Mouse (Mus musculus) skeletal muscle tissue, adult 2 months (tissue): Measurements from ENCODE around the gene Gm7137.
"Not testable (repeated sequence)": the region's sequence is repeated elsewhere in the genome, so short reads cannot be mapped to it uniquely, and the experiment has no call there.

ENCODE experiments used
- DNase-seq: peaks from one replicate; pipeline ENCODE4 v3.0.0-alpha.2; 2012; ENCODE audit warnings: low read depth, low spot score

Gene Gm7137

GRCm38 (mm10) chr10:77787876-77788275, at the start of gene Gm7137:
Gene Gm7137 (minus strand): TSS chr10:77788200.
- not testable (repeated sequence) for DNase-seq

DNA sequence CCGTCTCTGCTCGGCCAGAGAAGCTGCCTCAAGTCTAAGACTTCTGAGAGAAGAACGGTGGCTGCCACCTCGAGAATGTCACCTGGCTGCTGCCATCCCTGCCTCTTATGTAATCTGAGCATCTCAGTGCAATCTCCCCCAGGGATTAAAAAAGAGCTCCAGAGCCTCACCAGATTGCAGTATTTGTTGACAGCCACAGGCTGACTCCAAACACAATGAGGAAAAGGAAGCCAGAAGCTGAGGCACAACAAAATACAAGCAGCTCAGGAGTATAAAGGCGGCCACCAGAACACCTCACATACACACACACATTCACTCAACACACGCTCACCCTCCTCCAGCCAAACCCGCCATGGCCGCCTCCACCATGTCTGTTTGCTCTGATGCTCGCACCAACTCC, 47.6 kb upstream of the Gm7137 start, which contains the start of gene Krtap10-10:
Gene Krtap10-10, plus strand, starts transcription at position 301 of the 400 bp plus-strand sequence.
- no peak for DNase-seq

GRCm38 (mm10) chr10:77826951-77827350, 39.0 kb upstream of the Gm7137 start, which contains the start of gene Krtap10-4:
Gene Krtap10-4 (minus strand): TSS chr10:77827095.
- no peak for DNase-seq

- no peak for DNase-seq
Observed at GRCm38 (mm10) chr10:77819203-77819602, 31.2 kb upstream of the Gm7137 start.

DNA sequence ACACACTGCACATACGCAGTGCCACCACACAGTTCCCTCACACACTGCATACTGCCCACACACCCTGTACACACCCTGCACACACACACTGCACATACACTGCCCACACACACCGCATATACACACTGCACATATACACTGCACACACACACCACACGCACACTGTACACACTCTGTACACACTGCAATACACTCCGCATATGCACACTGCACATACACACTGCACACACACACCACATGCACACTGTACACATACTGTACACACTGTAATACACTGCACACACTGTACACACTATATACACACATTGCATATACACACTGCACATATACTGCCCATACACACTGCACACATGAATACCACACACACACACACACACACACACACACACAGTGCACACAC, 30.5 kb upstream of the Gm7137 start:
- no peak for DNase-seq

- DNase-seq, result no peak
Observed at GRCm38 (mm10) chr10:77815514-77815913, 27.5 kb upstream of the Gm7137 start.

DNA sequence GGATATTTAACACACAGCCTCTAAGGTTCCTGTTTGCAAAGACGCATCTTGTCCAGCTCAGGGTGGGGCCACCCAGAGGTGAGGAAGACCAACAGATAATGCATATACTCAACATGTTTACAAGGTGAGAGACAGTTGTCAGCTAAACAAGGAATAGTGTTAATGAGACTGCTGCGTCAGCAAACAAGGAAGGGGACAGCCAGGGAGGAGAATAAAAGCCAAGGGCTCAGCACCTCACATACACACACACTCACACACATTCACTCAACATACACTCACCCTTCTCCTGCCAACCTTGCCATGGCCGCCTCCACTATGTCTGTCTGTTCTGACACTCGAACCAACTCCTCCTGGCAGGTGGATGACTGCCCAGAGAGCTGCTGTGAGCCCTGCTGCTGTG, 26.4 kb upstream of the Gm7137 start, which contains the start of gene Gm2696:
Gene Gm2696, plus strand, starts transcription at position 301 of the 400 bp plus-strand sequence.
- DNase-seq, result no peak

DNA sequence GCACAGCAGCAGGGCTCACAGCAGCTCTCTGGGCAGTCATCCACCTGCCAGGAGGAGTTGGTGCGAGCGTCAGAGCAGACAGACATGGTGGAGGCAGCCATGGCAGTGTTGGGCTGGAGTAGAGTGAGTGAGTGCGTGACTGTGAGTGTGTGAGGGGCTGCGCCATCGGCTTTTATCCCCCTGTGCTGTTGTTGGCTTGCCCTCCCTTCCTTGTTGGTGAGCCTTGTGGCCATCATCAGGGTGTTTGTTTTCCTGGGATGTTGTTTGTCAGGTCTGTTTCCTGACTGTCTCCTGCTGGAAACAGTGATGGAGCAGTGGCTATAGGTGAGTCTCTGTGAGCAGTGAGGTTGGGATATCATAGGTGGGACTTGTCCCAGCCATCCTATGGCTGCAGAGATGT, 23.7 kb upstream of the Gm7137 start, which contains the start of gene Gm9507:
Gene Gm9507, minus strand, starts transcription at position 101 of the 400 bp plus-strand sequence.
- no peak for DNase-seq

- DNase-seq, result no peak
Observed at GRCm38 (mm10) chr10:77804095-77804494, 16.1 kb upstream of the Gm7137 start.

- no peak for DNase-seq
Observed at GRCm38 (mm10) chr10:77798921-77799508, 11.0 kb upstream of the Gm7137 start, which contains the start of gene Gm19668. Gene Gm19668 (minus strand): TSS chr10:77799133.

- DNase-seq, result not testable (repeated sequence)
Observed at GRCm38 (mm10) chr10:77798164-77798920, 10.3 kb upstream of the Gm7137 start.

- DNase-seq, result no peak
Observed at GRCm38 (mm10) chr10:77797677-77798076, 9.7 kb upstream of the Gm7137 start.

DNA sequence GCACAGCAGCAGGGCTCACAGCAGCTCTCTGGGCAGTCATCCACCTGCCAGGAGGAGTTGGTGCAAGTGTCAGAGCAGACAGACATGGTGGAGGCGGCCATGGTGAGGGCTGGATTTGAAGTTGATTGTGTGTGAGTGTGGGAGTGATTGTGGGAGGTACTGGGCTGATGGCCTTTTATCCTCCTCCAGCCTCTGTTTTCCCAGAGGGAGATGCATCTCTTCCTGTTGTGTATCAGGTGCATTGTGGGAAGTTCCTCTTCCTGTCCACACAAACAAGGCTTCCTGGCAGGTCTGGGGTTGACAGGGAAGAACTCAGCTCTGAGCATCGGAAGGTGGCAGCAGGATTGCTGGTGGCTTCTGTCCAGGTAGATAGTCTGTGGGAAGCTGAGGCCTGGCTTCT, 7.0 kb upstream of the Gm7137 start, which contains the start of gene Gm9639:
Gene Gm9639, minus strand, starts transcription at position 101 of the 400 bp plus-strand sequence.
- no peak for DNase-seq

GRCm38 (mm10) chr10:77788621-77789020, 621 bp upstream of the Gm7137 start:
- DNase-seq, result no peak

- not testable (repeated sequence) for DNase-seq
Observed at GRCm38 (mm10) chr10:77783396-77783795, 4.6 kb downstream of the Gm7137 start.

DNA sequence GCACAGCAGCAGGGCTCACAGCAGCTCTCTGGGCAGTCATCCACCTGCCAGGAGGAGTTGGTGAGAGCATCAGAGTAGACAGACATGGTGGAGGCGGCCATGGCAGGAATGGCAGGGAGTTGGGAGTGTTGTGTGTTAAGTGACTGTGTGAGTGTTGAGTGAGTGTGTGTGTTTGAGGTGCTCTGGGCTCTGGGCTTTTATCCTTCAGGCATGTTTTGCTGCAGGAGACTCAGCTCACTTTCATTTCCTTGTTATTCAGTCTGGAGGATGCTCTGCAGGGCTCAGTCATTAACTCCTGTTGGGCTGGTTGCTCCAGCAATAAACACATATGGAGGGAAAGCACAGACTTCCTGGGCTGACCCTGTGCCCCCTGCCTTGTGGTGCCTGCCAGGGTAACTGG, 5.6 kb downstream of the Gm7137 start, which contains the start of gene Gm3250:
Gene Gm3250, minus strand, starts transcription at position 101 of the 400 bp plus-strand sequence.
- not testable (repeated sequence) for DNase-seq

DNA sequence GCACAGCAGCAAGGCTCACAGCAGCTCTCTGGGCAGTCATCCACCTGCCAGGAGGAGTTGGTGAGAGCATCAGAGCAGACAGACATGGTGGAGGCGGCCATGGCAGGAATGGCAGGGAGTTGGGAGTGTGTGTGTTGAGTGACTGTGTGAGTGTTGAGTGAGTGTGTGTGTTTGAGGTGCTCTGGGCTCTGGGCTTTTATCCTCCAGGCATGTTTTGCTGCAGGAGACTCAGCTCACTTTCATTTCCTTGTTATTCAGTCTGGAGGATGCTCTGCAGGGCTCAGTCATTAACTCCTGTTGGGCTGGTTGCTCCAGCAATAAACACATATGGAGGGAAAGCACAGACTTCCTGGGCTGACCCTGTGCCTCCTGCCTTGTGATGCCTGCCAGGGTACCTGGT, 11.2 kb downstream of the Gm7137 start, which contains the start of gene Gm7138:
Gene Gm7138, minus strand, starts transcription at position 101 of the 400 bp plus-strand sequence.
- not testable (repeated sequence) for DNase-seq

GRCm38 (mm10) chr10:77772142-77772541, 15.9 kb downstream of the Gm7137 start:
- DNase-seq, result not testable (repeated sequence)

DNA sequence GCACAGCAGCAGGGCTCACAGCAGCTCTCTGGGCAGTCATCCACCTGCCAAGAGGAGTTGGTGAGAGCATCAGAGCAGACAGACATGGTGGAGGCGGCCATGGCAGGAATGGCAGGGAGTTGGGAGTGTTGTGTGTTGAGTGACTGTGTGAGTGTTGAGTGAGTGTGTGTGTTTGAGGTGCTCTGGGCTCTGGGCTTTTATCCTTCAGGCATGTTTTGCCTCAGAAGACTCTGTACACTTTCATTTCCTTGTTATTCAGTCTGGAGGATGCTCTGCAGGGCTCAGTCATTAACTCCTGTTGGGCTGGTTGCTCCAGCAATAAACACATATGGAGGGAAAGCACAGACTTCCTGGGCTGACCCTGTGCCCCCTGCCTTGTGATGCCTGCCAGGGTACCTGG, 16.8 kb downstream of the Gm7137 start, which contains the start of gene Gm3238:
Gene Gm3238, minus strand, starts transcription at position 101 of the 400 bp plus-strand sequence.
- DNase-seq, result not testable (repeated sequence)

GRCm38 (mm10) chr10:77769727-77770126, 18.3 kb downstream of the Gm7137 start:
- no peak for DNase-seq

DNA sequence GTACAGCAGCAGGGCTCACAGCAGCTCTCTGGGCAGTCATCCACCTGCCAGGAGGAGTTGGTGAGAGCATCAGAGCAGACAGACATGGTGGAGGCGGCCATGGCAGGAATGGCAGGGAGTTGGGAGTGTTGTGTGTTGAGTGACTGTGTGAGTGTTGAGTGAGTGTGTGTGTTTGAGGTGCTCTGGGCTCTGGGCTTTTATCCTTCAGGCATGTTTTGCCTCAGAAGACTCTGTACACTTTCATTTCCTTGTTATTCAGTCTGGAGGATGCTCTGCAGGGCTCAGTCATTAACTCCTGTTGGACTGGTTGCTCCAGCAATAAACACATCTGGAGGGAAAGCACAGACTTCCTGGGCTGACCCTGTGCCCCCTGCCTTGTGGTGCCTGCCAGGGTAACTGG, 28.4 kb downstream of the Gm7137 start, which contains the start of gene Gm3233:
Gene Gm3233, minus strand, starts transcription at position 101 of the 400 bp plus-strand sequence.
- not testable (repeated sequence) for DNase-seq

DNA sequence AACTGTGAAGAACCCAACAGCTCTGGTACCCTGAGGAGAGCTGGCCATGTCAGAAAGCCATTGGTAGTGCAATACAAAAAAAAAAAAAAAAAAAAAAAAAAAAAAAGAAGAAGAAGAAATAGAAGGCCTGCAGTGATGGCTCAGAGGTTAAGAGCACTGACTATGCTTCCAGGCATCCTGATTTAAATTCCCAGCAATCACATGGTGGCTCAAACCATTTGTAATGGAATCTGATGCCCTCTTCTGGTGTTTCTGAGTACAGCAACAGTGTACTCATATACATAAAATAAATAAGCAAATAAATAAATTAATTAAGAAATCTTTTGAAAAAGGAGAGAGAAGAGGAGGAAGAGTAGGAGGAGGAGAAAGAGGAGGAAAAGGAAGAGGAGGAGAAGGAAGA, 34.6 kb downstream of the Gm7137 start:
- no peak for DNase-seq
